Mouse (Mus musculus) liver, adult 2 months (tissue): Measurements from ENCODE around the gene Ppcdc. TPM values are rescaled to one million over a fixed set of nuclear protein-coding genes. Genes with fewer than 3 reads are reported as not detected.

ENCODE experiments used
- DNase-seq: peaks from one replicate; pipeline ENCODE4 v3.0.0-alpha.2; 2011; ENCODE audit warnings: low read depth, low spot score; ENCODE audit errors: extremely low read depth
- H3K27ac ChIP-seq: fragments of 200-500 bp; replicated peaks from 2 replicates; pipeline ENCODE4 v1.5.1; 2012; ENCODE audit warnings: low read depth, mild to moderate bottlenecking, control low read depth, inconsistent platforms, low read length; ENCODE audit not compliant: insufficient read depth
- H3K27me3 ChIP-seq: fragments of 200-500 bp; 2 replicates; pipeline ENCODE4 v1.6.1; 2012; ENCODE audit warnings: mild to moderate bottlenecking, moderate library complexity, low read length, inconsistent platforms; ENCODE audit not compliant: control insufficient read depth, insufficient read depth
- H3K36me3 ChIP-seq: fragments of 200-500 bp; 2 replicates; pipeline ENCODE4 v1.6.1; 2012; ENCODE audit warnings: low read length, inconsistent platforms; ENCODE audit not compliant: control insufficient read depth, insufficient read depth
- H3K4me1 ChIP-seq: fragments of 200-500 bp; 2 replicates; pipeline ENCODE4 v1.6.1; 2011; ENCODE audit warnings: low read length; ENCODE audit not compliant: control insufficient read depth, insufficient read depth
- H3K4me3 ChIP-seq: fragments of 200-500 bp; 2 replicates; pipeline ENCODE4 v1.5.1; 2011; ENCODE audit warnings: low read depth, mild to moderate bottlenecking, control low read depth, low read length, moderate library complexity; ENCODE audit not compliant: insufficient read depth
- H3K79me2 ChIP-seq: fragments of 200-500 bp; 2 replicates; pipeline ENCODE4 v1.6.1; 2012; ENCODE audit warnings: inconsistent platforms, mild to moderate bottlenecking, low read length, moderate library complexity; ENCODE audit not compliant: control insufficient read depth, insufficient read depth
- H3K9ac ChIP-seq: fragments of 200-500 bp; 2 replicates; pipeline ENCODE4 v1.6.1; 2012; ENCODE audit warnings: low read depth, mild to moderate bottlenecking, control low read depth, inconsistent platforms, low read length
- CTCF ChIP-seq: fragments of 200-500 bp; IDR thresholded peaks from 2 replicates; pipeline ENCODE4 v1.5.1; 2011; ENCODE audit warnings: low read depth, low read length, control low read depth
- POLR2A ChIP-seq: fragments of 200-500 bp; IDR thresholded peaks from 2 replicates; pipeline ENCODE4 v1.6.1; 2011; ENCODE audit warnings: low read length, control low read depth; ENCODE audit not compliant: insufficient read depth; ENCODE audit errors: extremely low read depth
- WGBS: fragments of 180-500 bp; shearing (Covaris S2); methylation state at CpG from one replicate; pipeline ENCODE4 v1.1.7; 2018; 5-methylcytosine and 5-hydroxymethylcytosine counted together
- polyA plus RNA-seq: library from polyadenylated mRNA; depleted of rRNA; stranded (reverse); fragments of >200 nt; gene quantifications from 2 replicates; pipeline ENCODE4 v1.2.3, GENCODE M21; 2012
- total RNA-seq: library from RNA; depleted of rRNA; stranded (reverse); fragments of >200 nt; gene quantifications from 2 replicates; pipeline ENCODE4 v1.2.3, GENCODE M21; 2014

Ppcdc gene
- total and polyA plus RNA-seq, 2 experiments: 11.3 to 42.4 TPM

- peak overlapping the region; percentile 38 for H3K27ac ChIP-seq
- WGBS: 35% methylated on average over 20 of the region's 20 CpGs
- H3K4me1 ChIP-seq: peaks cover 7% of the 10 kb centered on the region; the same call in 1 of the 2 replicates
- H3K4me3 ChIP-seq: no peak overlapping the region
- H3K79me2 ChIP-seq: no peaks in the 10 kb centered on the region
- no peak overlapping the region for H3K9ac ChIP-seq
- no peaks in the 10 kb centered on the region for H3K36me3 ChIP-seq
- peak; percentile 65 for DNase-seq
- no peak for TF ChIP-seq POLR2A
- TF ChIP-seq CTCF: no peak
- H3K27me3 ChIP-seq: no peaks in the 10 kb centered on the region
Measured at GRCm38 (mm10) chr9:57420321-57421120, 19.4 kb downstream of the Ppcdc start.

GRCm38 (mm10) chr9:57419521-57420267, 20.2 kb downstream of the Ppcdc start:
- Histone ChIP-seq H3K27me3 (no peaks in the 10 kb centered on the region), H3K4me3 (no peak overlapping the region), H3K9ac (no peak overlapping the region), H3K79me2 (no peaks in the 10 kb centered on the region), H3K27ac (peak overlapping the region; percentile 38), H3K36me3 (no peaks in the 10 kb centered on the region), H3K4me1 (peaks cover 7% of the 10 kb centered on the region; the same call in 1 of the 2 replicates)
- 95% methylated on average over 16 of the region's 16 CpGs for WGBS
- no peak for DNase-seq
- no peak for TF ChIP-seq POLR2A
- no peak for TF ChIP-seq CTCF

DNA sequence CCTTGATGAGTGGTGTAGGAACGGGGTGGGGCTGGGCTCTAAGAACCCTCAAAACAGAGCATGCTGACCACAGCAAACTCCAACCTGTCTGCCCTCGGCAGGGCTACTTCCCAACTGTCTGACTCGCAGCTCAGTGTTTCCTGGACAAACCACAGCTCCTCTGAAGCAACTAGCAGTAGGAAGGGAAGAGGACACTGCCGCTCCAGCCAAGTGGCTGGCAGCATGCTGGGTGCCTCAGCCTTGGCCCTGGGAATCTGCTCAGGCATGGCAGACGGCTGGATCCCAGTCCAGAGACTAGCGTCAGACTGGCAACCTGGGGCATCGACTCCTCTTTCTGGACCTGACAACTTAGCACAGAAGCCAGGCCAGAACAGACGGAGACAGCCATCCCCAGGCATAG, 22.6 kb downstream of the Ppcdc start:
- H3K79me2 ChIP-seq: no peaks in the 10 kb centered on the region
- no peak overlapping the region for H3K4me3 ChIP-seq
- WGBS: 93% methylated on average over 8 of the region's 8 CpGs
- peaks cover 4% of the 10 kb centered on the region; the same call in 1 of the 2 replicates for H3K36me3 ChIP-seq
- no peaks in the 10 kb centered on the region for H3K27me3 ChIP-seq
- H3K27ac ChIP-seq: no peak overlapping the region
- TF ChIP-seq CTCF (no peak), POLR2A (no peak)
- no peak for DNase-seq
- peaks cover 7% of the 10 kb centered on the region; the same call in 1 of the 2 replicates for H3K4me1 ChIP-seq
- H3K9ac ChIP-seq: no peak overlapping the region

GRCm38 (mm10) chr9:57407120-57407905, 32.6 kb downstream of the Ppcdc start:
- H3K79me2 ChIP-seq: no peaks in the 10 kb centered on the region
- no peaks in the 10 kb centered on the region for H3K36me3 ChIP-seq
- H3K4me3 ChIP-seq: no peak overlapping the region
- WGBS: 84% methylated on average over 9 of the region's 9 CpGs
- no peak overlapping the region for H3K9ac ChIP-seq
- H3K4me1 ChIP-seq: no peaks in the 10 kb centered on the region
- no peak overlapping the region for H3K27ac ChIP-seq
- no peak for TF ChIP-seq POLR2A
- TF ChIP-seq CTCF: no peak
- H3K27me3 ChIP-seq: no peaks in the 10 kb centered on the region
- no peak for DNase-seq

- DNase-seq: no peak
- TF ChIP-seq CTCF (no peak), POLR2A (no peak)
- H3K4me3 ChIP-seq: no peak overlapping the region
- 91% methylated on average over 5 of the region's 5 CpGs for WGBS
- H3K27ac ChIP-seq: no peak overlapping the region
- H3K36me3 ChIP-seq: no peaks in the 10 kb centered on the region
- no peak overlapping the region for H3K9ac ChIP-seq
- H3K27me3 ChIP-seq: no peaks in the 10 kb centered on the region
- H3K79me2 ChIP-seq: no peaks in the 10 kb centered on the region
- H3K4me1 ChIP-seq: no peaks in the 10 kb centered on the region
Measured at GRCm38 (mm10) chr9:57406395-57406794, 33.5 kb downstream of the Ppcdc start.
